Mouse (Mus musculus): ENCODE data around the gene Rabl3. TPM values are rescaled to one million over a fixed set of nuclear protein-coding genes. Genes with fewer than 3 reads are reported as not detected.
A peak's percentile ranks its signal among the peaks of the same experiment; 100 is the strongest.

The Rabl3 gene
- total RNA-seq, 2 experiments from 2014 or later, result 6.0 to 6.8 TPM

DNA sequence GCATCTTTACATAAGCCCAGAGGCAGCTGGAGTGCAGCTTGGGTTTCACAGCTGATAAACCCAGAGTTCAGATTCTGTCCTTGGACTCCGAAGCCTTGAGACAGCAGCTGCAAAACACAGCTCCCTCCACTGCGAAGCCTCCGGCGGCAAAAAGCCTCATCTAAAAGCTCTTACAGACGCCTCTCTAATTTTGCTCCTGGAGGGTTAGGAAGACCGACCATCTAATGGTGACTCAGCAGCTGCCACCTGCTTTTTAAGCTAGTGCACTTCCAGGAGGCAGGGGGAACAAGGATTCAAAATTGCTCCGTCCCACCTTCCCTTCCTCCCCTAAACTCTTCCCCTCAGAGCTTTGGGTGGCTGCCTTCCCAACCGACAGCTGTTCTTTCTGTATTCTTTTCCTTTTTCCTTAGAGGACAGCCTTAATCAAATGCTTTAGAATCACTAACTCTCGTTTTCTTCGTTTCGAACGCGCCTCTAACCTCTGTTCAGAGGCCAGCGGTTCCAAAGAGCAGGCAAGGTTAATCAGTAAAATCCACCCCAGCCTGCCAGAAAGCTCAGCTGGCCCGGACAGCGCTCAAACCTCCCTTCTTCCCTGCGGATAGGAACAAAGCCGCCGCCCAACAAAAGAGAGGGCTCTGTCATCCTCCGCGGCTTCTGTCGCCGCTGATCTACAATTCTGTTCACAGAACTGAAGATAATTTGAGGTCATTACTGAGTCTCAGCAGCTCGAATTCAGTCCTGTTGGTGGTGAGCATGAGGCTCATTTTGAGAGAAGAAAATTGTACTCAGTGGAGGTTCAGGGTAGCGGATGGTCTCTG, 44.7 kb downstream of the Rabl3 start:
- DNase-seq, result peak; percentile 66
- intact Hi-C loops (cut with DNase I; ENCODE audit: low total_unique reads), result no loop called here

DNA sequence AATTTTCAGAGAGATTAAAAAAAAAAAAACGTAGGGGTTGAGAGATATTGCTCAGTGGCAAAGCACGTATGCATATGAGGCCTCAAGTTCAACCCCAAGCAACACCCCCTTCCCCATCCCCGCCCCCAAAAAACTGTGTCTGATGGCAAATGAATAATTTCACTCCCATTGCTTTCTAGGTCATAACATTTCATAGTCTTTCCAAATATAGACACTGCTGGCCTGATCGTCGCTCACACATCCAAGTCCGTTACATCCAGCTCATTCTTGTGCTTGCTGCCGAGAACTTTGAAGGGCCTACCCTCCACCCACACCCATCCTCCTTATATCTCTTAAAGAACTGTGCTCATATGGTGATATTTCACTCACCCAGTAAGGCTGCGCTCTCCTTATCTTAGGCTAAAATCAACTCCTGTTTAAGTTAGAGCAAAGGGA, 45.5 kb downstream of the Rabl3 start:
- intact Hi-C loops (cut with DNase I; ENCODE audit: low total_unique reads), result no loop called here

DNA sequence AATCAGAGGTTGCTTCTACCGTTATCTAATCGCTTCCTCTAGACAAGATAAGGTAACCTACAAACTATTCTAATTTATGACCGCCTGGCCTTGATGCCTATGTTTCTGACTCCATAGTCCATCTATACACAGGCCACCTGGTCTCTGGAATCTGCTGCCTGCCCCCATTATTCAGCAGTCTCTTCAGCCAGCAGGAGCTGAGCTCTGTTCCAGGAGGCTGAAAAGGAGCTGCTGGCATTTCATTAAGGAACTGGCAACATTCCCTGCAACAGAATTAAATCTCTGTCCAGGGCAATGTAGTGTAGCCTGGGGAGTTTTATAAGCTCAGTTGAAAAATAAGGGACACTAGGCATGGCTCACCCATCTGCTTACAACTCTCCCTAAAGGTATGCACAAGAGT, 51.2 kb downstream of the Rabl3 start:
- intact Hi-C loops (cut with DNase I; ENCODE audit: low total_unique reads), result no loop called here
- no peak for DNase-seq

More for the DNA sequence above, 45.5 kb downstream of the Rabl3 start:
- DNase-seq, result no peak

DNA sequence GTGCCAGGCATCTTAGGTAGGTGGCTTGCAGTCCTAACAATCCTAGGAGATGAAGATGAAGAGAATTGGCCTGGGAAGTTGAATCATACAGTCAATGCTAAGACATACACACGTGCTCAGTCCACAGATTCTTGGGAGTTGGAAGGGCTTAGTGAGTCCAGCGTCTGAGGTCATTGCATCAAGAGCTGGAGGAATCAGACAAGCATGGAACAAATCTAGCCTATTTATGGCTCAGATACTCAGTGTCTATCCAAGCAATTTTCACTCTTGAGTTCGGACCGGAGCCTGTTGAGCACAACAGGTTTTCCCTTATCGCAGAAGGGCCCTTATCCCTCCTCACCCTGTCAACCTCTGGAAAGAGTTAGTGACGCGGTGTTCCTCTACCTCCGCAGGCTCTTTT, 51.9 kb downstream of the Rabl3 start:
- DNase-seq, result no peak
- intact Hi-C loops (cut with DNase I; ENCODE audit: low total_unique reads), result no loop called here

DNA sequence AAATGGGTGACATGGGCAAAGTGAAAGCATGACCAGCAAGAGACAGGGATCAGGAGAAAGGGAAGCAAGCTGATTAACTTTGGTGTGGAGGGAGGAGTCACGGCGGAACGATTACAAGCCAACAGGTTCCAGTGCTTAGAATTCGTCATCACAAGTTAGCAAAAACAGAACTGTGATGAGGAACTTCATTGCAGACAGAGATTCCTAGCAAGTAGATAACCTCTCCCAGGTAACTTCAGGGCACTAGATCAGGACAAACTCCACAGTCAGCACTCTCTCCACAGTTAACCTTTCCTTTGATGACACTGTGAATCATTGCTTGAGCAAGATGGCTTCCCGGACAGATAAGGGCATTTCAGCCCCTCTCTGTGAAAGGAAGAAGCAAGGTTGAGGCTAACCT, 57.7 kb downstream of the Rabl3 start:
- DNase-seq, result no peak
- intact Hi-C loops (cut with DNase I; ENCODE audit: low total_unique reads), result no loop called here

DNA sequence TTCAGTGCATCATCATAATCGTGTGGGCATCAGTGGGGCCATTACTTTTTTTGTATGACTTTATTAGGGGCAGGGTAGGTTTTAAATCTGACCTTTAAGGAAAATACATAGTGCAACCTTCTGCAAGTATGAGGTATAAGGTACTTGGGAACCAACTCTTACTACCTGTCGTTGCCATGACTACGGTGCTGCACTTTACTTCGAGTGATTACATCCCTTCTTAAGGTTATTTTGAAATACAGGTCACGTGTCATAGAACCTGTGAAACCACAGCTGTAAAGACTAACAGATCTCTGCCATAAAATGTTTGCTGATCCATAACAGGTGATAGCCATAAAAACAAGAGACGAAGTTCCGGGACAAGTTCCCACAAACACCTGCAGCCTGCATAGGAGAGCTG, 58.8 kb downstream of the Rabl3 start:
- intact Hi-C loops (cut with DNase I; ENCODE audit: low total_unique reads), result no loop called here
- DNase-seq, result no peak

DNA sequence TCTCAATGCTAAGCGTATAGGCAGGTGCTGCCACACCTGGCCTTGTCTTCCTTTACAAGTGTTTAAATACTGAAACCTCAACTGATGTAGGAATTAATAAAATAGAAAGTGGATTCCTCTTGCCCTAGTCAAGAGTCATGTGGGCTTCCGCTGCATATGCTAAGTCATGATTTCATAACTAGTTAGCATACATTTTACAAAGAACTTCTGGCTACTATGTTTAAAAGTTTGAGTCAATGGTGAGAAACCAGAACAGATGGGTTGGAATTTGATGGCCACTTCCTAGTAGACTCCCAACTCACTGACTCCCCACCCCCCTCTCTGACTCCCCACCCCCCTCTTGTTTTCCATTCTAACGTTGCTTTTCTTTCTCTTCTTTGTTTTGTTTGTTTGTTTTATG, 59.6 kb downstream of the Rabl3 start:
- intact Hi-C loops (cut with DNase I; ENCODE audit: low total_unique reads), result no loop called here
- DNase-seq, result no peak

DNA sequence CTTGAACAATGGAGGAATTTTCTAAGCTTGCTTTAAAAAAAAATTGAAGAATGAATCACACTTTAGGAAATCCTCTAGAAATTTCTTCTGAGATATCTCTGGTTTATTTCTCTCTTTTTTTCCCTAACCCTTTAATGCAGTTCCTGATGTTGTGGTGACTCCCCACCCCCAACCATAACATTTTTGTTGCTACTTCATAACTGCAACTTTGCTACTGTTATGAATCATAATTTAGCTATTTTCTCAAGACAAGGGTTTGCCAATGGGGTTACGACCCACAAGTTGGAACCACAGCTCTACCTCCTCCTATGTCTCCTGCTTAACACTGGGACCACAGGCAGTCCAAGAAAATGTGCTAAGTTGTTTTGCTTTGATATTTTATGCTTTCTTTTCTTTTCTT, 63.7 kb downstream of the Rabl3 start:
- intact Hi-C loops (cut with DNase I; ENCODE audit: low total_unique reads), result no loop called here
- no peak for DNase-seq

DNA sequence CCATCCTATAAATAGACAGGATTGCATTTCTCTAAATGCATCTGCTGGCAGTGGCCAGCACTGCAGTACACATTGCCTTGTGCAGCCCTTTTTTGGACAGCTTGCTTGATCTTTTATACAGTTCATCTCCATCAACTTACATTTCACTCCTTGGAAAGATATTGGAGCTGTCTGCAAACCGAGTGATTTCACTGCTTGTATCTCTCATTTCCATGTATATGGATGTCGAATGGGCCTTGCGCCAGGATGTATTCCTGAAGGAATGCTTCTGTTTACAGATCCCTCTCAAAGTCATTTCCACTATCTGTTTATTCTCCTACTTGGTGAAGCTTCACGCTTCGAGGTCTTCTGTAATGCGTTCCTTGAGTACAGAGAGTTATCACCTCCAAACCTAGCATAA, 64.6 kb downstream of the Rabl3 start:
- intact Hi-C loops (cut with DNase I; ENCODE audit: low total_unique reads), result no loop called here
- DNase-seq, result no peak

DNA sequence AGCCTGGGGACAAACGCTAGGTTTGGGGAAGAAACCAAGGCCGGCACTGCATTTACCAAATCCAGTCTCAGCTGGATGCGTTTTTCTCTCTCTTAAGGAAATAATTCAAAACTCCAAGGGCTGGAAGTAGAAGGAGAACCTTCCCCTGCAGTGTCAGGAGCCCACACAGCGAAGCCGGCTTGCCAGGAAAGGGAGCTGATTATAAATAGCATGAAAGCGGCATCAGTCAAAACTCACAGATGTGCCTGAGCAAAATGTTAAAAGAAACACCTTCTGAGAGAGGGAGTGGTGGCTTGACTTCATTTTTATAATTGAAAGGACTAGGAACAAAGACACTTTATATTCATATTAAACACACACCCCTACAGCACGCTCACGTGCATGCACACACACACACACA, 70.6 kb downstream of the Rabl3 start:
- no peak for DNase-seq
- intact Hi-C loops (cut with DNase I; ENCODE audit: low total_unique reads), result no loop called here

DNA sequence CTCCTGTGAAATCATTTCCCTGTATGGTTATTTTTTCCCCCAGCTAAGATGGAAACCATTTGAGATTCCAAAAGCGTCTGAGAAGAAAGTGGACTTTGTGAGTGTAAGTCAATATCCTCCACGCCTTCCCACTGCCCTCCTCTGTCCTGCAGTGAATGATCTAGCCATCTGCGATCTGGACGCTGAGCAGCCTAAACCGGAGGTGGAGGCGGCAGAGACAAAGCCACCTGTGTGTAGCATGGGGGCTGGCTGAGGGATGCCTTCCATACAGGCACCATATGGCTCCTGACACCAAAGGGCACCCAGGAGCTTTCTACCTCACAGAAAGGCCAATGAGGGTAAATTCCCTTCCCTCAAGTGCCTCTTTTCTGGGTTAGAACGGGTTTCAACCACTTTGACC, 71.4 kb downstream of the Rabl3 start:
- no peak for DNase-seq
- intact Hi-C loops (cut with DNase I; ENCODE audit: low total_unique reads), result no loop called here

DNA sequence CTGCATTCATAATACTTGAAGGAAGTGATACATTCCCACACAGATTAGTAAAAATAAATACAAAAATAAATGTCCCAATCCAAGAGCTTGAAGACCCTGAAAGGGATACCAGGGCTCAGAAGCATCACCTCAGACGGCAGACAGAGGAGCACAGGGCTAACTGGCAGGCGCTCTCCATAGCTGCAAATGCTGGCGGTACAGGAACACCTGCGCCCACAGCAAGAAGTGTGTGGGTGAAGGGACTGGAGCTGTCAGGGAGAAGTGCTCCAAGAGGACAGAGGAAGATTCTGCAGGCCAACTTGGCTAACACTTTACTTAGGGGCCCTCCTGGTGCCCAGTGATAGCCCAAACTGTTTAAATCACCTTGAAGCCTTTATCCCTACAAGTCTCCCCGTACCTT, 72.3 kb downstream of the Rabl3 start:
- intact Hi-C loops (cut with DNase I; ENCODE audit: low total_unique reads), result no loop called here
- DNase-seq, result no peak

DNA sequence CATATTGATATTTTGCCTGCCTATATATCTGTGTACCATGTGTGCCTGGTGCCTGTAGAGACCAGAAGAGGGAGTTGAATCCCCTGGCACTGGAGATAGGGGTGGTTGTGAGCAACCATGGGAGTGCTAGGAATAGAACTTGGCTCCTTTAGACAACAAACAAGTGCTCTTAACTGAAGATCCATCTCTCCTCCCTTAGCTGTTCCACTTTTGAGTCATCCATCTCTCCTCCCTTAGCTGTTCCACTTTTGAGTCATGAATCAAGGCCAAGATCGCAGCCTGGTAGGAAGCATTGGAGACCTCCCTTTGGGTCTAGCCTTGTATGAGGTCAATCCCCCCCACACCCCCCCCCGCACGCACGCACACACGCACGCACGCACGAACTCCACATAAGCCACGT, 74.9 kb downstream of the Rabl3 start:
- intact Hi-C loops (cut with DNase I; ENCODE audit: low total_unique reads), result no loop called here
- no peak for DNase-seq

DNA sequence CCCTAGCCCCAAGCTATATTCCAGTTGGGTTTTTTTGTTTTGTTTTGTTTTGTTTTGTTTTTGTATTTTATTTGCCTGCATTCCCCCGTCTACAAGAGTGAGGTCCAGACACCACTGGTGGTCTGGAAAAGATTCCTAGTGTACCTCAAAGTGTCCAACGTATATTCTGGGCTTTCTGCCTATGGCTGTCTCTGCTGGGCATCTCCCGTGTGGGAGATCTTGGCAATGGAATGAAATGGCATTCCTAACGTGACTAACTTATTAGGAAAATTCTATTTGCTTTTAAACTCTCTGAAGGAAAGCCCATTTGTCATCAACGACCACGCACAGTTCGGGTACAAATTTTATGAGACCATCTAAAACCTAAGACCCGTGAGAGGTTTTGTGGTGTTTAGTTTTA, 75.7 kb downstream of the Rabl3 start:
- intact Hi-C loops (cut with DNase I; ENCODE audit: low total_unique reads), result no loop called here
- DNase-seq, result no peak

DNA sequence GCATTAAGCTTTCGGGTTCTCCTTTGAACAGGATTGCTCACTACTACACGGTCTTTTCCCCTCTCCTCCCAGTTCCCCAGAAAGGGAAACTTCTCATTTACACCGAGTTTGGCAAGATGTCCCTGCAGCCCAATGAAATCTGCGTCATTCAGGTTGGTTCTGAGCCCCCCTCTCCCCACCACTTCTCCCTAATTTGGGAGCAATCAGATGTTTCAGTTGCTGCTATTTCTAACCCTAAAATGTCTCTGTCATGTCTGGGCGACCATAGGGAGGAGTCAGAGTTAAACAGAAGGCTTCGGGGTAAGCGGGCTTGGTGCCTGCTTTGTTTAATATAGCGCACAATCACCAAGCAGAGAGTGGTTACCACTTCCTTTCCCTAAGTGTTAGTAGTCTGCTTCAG, 76.4 kb downstream of the Rabl3 start:
- no peak for DNase-seq
- intact Hi-C loops (cut with DNase I; ENCODE audit: low total_unique reads), result no loop called here

DNA sequence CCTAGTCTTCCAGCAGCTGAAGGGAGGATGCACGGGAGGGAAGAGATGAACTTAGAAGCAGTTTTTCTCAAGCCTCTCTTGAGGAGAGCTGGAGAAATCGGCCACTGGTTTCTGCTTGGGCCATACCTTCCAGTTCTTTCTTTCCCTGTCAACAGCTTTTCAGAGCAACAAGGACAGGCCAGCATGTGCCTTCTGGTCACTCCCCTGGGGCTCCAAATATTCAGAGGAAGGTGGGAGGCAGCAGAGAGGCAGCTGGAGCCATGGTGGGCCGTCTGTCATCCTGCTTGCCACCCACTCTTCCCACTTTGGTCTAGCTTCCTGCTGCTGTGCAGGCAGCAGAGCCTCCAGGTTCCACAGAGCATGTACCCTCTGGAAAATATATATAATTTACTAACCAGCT, 78.0 kb downstream of the Rabl3 start:
- intact Hi-C loops (cut with DNase I; ENCODE audit: low total_unique reads), result no loop called here
- peak; percentile 6 for DNase-seq

Other genes starting within 250 kb of the Rabl3 start
- under 1 TPM; 0.16 to 0.21 TPM for gene Stxbp5l, start 154.9 kb upstream of the Rabl3 start, total RNA-seq (2021)
- gene Gtf2e1, start 96 bp upstream of the Rabl3 start, total RNA-seq (2021), result 1 to 10 TPM; 6.6 to 7.5 TPM
- not detected for gene Hgd, start 40.3 kb downstream of the Rabl3 start, total RNA-seq (2021)
- gene Ndufb4, start 114.6 kb downstream of the Rabl3 start, total RNA-seq (2021), result 100 to 1,000 TPM; 142 to 157 TPM
- gene Fstl1, start 237.0 kb downstream of the Rabl3 start, total RNA-seq (2021), result 100 to 1,000 TPM; 209 to 290 TPM

All from gastrocnemius, postnatal 14 days (tissue).